Mouse (Mus musculus) 416B (cell line): ENCODE measurements around the gene 1810010D01Rik.

Experiments
- DNase-seq: peaks from one replicate; pipeline ENCODE4 v3.0.0; 2011; ENCODE audit warnings: low read depth

The 1810010D01Rik gene

GRCm38 (mm10) chr7:145215476-145215875 is 7.6 kb upstream of the 1810010D01Rik start:
- peak; percentile 92 for DNase-seq

GRCm38 (mm10) chr7:145211680-145212659 is 4.1 kb upstream of the 1810010D01Rik start:
- DNase-seq: no peak

- DNase-seq: peak; percentile 38
Observed at GRCm38 (mm10) chr7:145210477-145211070, 2.7 kb upstream of the 1810010D01Rik start.

- DNase-seq: no peak
Observed at GRCm38 (mm10) chr7:145206801-145207200, 1.1 kb downstream of the 1810010D01Rik start.

- DNase-seq: no peak
Observed at GRCm38 (mm10) chr7:145206056-145206610, 1.8 kb downstream of the 1810010D01Rik start.

GRCm38 (mm10) chr7:145205363-145205902 is 2.5 kb downstream of the 1810010D01Rik start:
- DNase-seq: no peak

- DNase-seq: no peak
Observed at GRCm38 (mm10) chr7:145199711-145200110, 8.2 kb downstream of the 1810010D01Rik start.

- peak; percentile 22 for DNase-seq
Observed at GRCm38 (mm10) chr7:145198223-145198714, 9.7 kb downstream of the 1810010D01Rik start.

GRCm38 (mm10) chr7:145197711-145198110 is 10.2 kb downstream of the 1810010D01Rik start:
- no peak for DNase-seq

GRCm38 (mm10) chr7:145197042-145197441 is 10.9 kb downstream of the 1810010D01Rik start:
- DNase-seq: peak; percentile 14

- DNase-seq: no peak
Observed at GRCm38 (mm10) chr7:145196340-145196739, 11.6 kb downstream of the 1810010D01Rik start.

- DNase-seq: no peak
Observed at GRCm38 (mm10) chr7:145195186-145195927, 12.6 kb downstream of the 1810010D01Rik start.

- DNase-seq: peak; percentile 43
Observed at GRCm38 (mm10) chr7:145194455-145195161, 13.3 kb downstream of the 1810010D01Rik start.

- no peak for DNase-seq
Observed at GRCm38 (mm10) chr7:145192836-145193235, 15.1 kb downstream of the 1810010D01Rik start.

GRCm38 (mm10) chr7:145190520-145190919 is 17.4 kb downstream of the 1810010D01Rik start:
- DNase-seq: no peak

GRCm38 (mm10) chr7:145189342-145189741 is 18.6 kb downstream of the 1810010D01Rik start:
- no peak for DNase-seq

GRCm38 (mm10) chr7:145187802-145188201 is 20.1 kb downstream of the 1810010D01Rik start:
- peak; percentile 83 for DNase-seq

- DNase-seq: no peak
Observed at GRCm38 (mm10) chr7:145182388-145182787, 25.5 kb downstream of the 1810010D01Rik start.

GRCm38 (mm10) chr7:145181376-145182034 is 26.4 kb downstream of the 1810010D01Rik start:
- DNase-seq: no peak

- no peak for DNase-seq
Observed at GRCm38 (mm10) chr7:145179691-145180091, 28.2 kb downstream of the 1810010D01Rik start.
